ENCODE assay signal across 9 mouse cellular contexts in genomic region chr8:71470146-71470912, GRCm38 (mm10). TPM values are rescaled to one million over a fixed set of nuclear protein-coding genes. Genes with fewer than 3 reads are reported as not detected.
A peak's percentile ranks its signal among the peaks of the same experiment; 100 is the strongest.
DNase-seq lines count a peak whose midpoint lies in the region; ATAC-seq and TF ChIP-seq lines count a peak whose summit lies in the region.
"Had no signal": no experiment of that assay in that cellular context is flagged by ENCODE, and none has a peak within 500 bp of the region (broad histone marks: within the 10 kb centered on the region; RNA-seq: fewer than 3 reads in every experiment).

No protein-coding gene starts in this region.

- H3K27ac ChIP-seq in heart, embryonic 13.5 days (replicated peaks), result no peak overlapping the region
- no peak overlapping the region for H3K27ac ChIP-seq in bone marrow macrophage, adult 2 months (ENCODE audit: insufficient read depth, low read depth, low read length)
- no peak overlapping the region for H3K27ac ChIP-seq in hindbrain, embryonic 10.5 days
- 0 out of 2 replicates have a peak overlapping the region, but pooled peaks have one; percentile 89 for H3K27ac ChIP-seq in midbrain, embryonic 13.5 days

- peak overlapping the region; percentile 69 for H3K4me3 ChIP-seq in heart, embryonic 13.5 days
- peak overlapping the region; percentile 70 for H3K4me3 ChIP-seq in bone marrow macrophage, adult 2 months (ENCODE audit: insufficient read depth, low read length)
- H3K4me3 ChIP-seq in hindbrain, embryonic 10.5 days, result peak overlapping the region; percentile 96
- H3K4me3 ChIP-seq in midbrain, embryonic 13.5 days (replicated peaks), result peak overlapping the region; percentile 79

- intact Hi-C loops in heart, postnatal 10 days (cut with DNase I), result no loop called here

- H3K27me3 ChIP-seq in heart, embryonic 13.5 days (replicated peaks), result no peaks in the 10 kb centered on the region
- no peaks in the 10 kb centered on the region for H3K27me3 ChIP-seq in hindbrain, embryonic 10.5 days (ENCODE audit: insufficient read depth, poor library complexity, severe bottlenecking)
- no peaks in the 10 kb centered on the region for H3K27me3 ChIP-seq in midbrain, embryonic 13.5 days
- H3K27me3 ChIP-seq: Patski had no signal

- peak overlapping the region; percentile 86 for H3K9ac ChIP-seq in heart, embryonic 13.5 days
- peak overlapping the region; percentile 75 for H3K9ac ChIP-seq in midbrain, embryonic 13.5 days (replicated peaks)

- DNase-seq in heart, postnatal 10 days, result no peak
- DNase-seq in hindbrain, embryonic 10.5 days (ENCODE audit: low spot score), result no peak
- no peak for DNase-seq in frontal cortex, postnatal 14 days (ENCODE audit: low spot score in 2 of 2)
- no peak for DNase-seq in thymus, adult 18-20 months

- TF ChIP-seq CTCF in bone marrow macrophage, adult 2 months (IDR thresholded peaks at IDR 0.05; ENCODE audit: low read depth, low read length), result no peak

- H3K36me3 ChIP-seq in heart, embryonic 13.5 days, result peaks cover 61% of the 10 kb centered on the region
- peaks cover 65% of the 10 kb centered on the region for H3K36me3 ChIP-seq in hindbrain, embryonic 10.5 days
- peaks cover 50% of the 10 kb centered on the region for H3K36me3 ChIP-seq in midbrain, embryonic 13.5 days

- peak overlapping the region; percentile 93 for H3K4me2 ChIP-seq in heart, embryonic 13.5 days
- H3K4me2 ChIP-seq in midbrain, embryonic 13.5 days (replicated peaks), result peak overlapping the region; percentile 83

- ATAC-seq in heart, embryonic 13.5 days (ENCODE audit: extremely low read depth, insufficient number of reproducible peaks, low FRiP score, low TSS enrichment), result no peak
- ATAC-seq in midbrain, embryonic 13.5 days, result no peak
- no peak for ATAC-seq in monocyte, adult 5-6 weeks (replicated peaks; ENCODE audit: insufficient number of reproducible peaks, low FRiP score, low TSS enrichment, poor library complexity, severe bottlenecking)
- ATAC-seq: Patski had no signal

- peaks cover 26% of the 10 kb centered on the region for H3K4me1 ChIP-seq in heart, embryonic 13.5 days
- H3K4me1 ChIP-seq in bone marrow macrophage, adult 2 months (ENCODE audit: control insufficient read depth, insufficient read depth, low read length), result peaks cover 13% of the 10 kb centered on the region
- H3K4me1 ChIP-seq in hindbrain, embryonic 10.5 days (replicated peaks), result peaks cover 35% of the 10 kb centered on the region
- H3K4me1 ChIP-seq in midbrain, embryonic 13.5 days (replicated peaks), result peaks cover 28% of the 10 kb centered on the region

- no peak for TF ChIP-seq POLR2A in bone marrow macrophage, adult 2 months (IDR thresholded peaks at IDR 0.05; ENCODE audit: borderline replicate concordance, low read depth, low read length)

- H3K9me3 ChIP-seq in heart, embryonic 13.5 days, result no peaks in the 10 kb centered on the region
- H3K9me3 ChIP-seq in hindbrain, embryonic 10.5 days, result no peaks in the 10 kb centered on the region
- H3K9me3 ChIP-seq in midbrain, embryonic 13.5 days, result no peaks in the 10 kb centered on the region

- 81% methylated on average over 3 of the region's 3 CpGs for WGBS in heart, embryonic 13.5 days
- WGBS in hindbrain, embryonic 10.5 days, result 89% methylated on average over 3 of the region's 3 CpGs
- 84% methylated on average over 3 of the region's 3 CpGs for WGBS in midbrain, embryonic 13.5 days

RNA-seq across cellular contexts. Expression of gene Dda1, which starts 1.3 kb away (rescaled TPM):
- polyA plus RNA-seq in heart, embryonic 13.5 days (2015; fragmentation: Nextera tagmentation; extraction: Ambion mirVana), result 75.6 and 87.1 TPM in 2 replicates
- total RNA-seq in heart, postnatal 10 days (2021), result 10 to 100 TPM; 37.8 to 39.1 TPM
- 42.3 and 45.5 TPM in 2 replicates for polyA plus RNA-seq in bone marrow macrophage, adult 2 months (2012; ENCODE audit: insufficient read depth, insufficient read length, missing spikeins)
- polyA plus RNA-seq in hindbrain, embryonic 10.5 days (2016; fragmentation: Nextera tagmentation; extraction: Ambion mirVana), result 147 and 169 TPM in 2 replicates
- 197 TPM in 2 replicates for polyA plus RNA-seq in midbrain, embryonic 13.5 days (2015; fragmentation: Nextera tagmentation; extraction: Ambion mirVana)
- total RNA-seq in monocyte, adult 5-6 weeks (2017), result 33.6 to 53.8 TPM (median 42.4 TPM) in 3 replicates

RNA-seq across cellular contexts. Expression of gene Mrpl34, which starts 5.6 kb away (rescaled TPM):
- 165 and 186 TPM in 2 replicates for polyA plus RNA-seq in heart, embryonic 13.5 days (2015; fragmentation: Nextera tagmentation; extraction: Ambion mirVana)
- total RNA-seq in heart, postnatal 10 days (2021), result 100 to 1,000 TPM; 103 to 116 TPM
- polyA plus RNA-seq in bone marrow macrophage, adult 2 months (2012; ENCODE audit: insufficient read depth, insufficient read length, missing spikeins), result 59.5 and 62.9 TPM in 2 replicates
- 221 and 249 TPM in 2 replicates for polyA plus RNA-seq in hindbrain, embryonic 10.5 days (2016; fragmentation: Nextera tagmentation; extraction: Ambion mirVana)
- 242 TPM in 2 replicates for polyA plus RNA-seq in midbrain, embryonic 13.5 days (2015; fragmentation: Nextera tagmentation; extraction: Ambion mirVana)
- 5.7 to 17.9 TPM (median 13.7 TPM) in 3 replicates for total RNA-seq in monocyte, adult 5-6 weeks (2017)

RNA-seq across cellular contexts. Expression of gene Abhd8, which starts 6.9 kb away (rescaled TPM):
- polyA plus RNA-seq in heart, embryonic 13.5 days (2015; fragmentation: Nextera tagmentation; extraction: Ambion mirVana), result 33.0 and 35.5 TPM in 2 replicates
- 10 to 100 TPM; 31.7 to 34.6 TPM for total RNA-seq in heart, postnatal 10 days (2021)
- 12.0 and 13.3 TPM in 2 replicates for polyA plus RNA-seq in bone marrow macrophage, adult 2 months (2012; ENCODE audit: insufficient read depth, insufficient read length, missing spikeins)
- polyA plus RNA-seq in hindbrain, embryonic 10.5 days (2016; fragmentation: Nextera tagmentation; extraction: Ambion mirVana), result 76.3 and 88.4 TPM in 2 replicates
- 114 and 133 TPM in 2 replicates for polyA plus RNA-seq in midbrain, embryonic 13.5 days (2015; fragmentation: Nextera tagmentation; extraction: Ambion mirVana)
- total RNA-seq in monocyte, adult 5-6 weeks (2017), result 2.2 to 12.0 TPM (median 8.3 TPM) in 3 replicates

RNA-seq across cellular contexts. Expression of gene Ano8, which starts 15.4 kb away (rescaled TPM):
- 0.63 and 0.78 TPM in 2 replicates for polyA plus RNA-seq in heart, embryonic 13.5 days (2015; fragmentation: Nextera tagmentation; extraction: Ambion mirVana)
- total RNA-seq in heart, postnatal 10 days (2021), result 10 to 100 TPM; 14.6 to 15.3 TPM
- polyA plus RNA-seq in bone marrow macrophage, adult 2 months (2012; ENCODE audit: insufficient read depth, insufficient read length, missing spikeins), result 10.0 and 10.2 TPM in 2 replicates
- 3.3 and 6.8 TPM in 2 replicates for polyA plus RNA-seq in hindbrain, embryonic 10.5 days (2016; fragmentation: Nextera tagmentation; extraction: Ambion mirVana)
- polyA plus RNA-seq in midbrain, embryonic 13.5 days (2015; fragmentation: Nextera tagmentation; extraction: Ambion mirVana), result 5.3 and 9.3 TPM in 2 replicates
- total RNA-seq in monocyte, adult 5-6 weeks (2017), result 4.7 to 11.0 TPM (median 8.5 TPM) in 3 replicates

RNA-seq across cellular contexts. Expression of gene Gtpbp3, which starts 17.6 kb away (rescaled TPM):
- 11.6 and 12.6 TPM in 2 replicates for polyA plus RNA-seq in heart, embryonic 13.5 days (2015; fragmentation: Nextera tagmentation; extraction: Ambion mirVana)
- 10 to 100 TPM; 19.7 to 22.1 TPM for total RNA-seq in heart, postnatal 10 days (2021)
- 11.0 and 11.1 TPM in 2 replicates for polyA plus RNA-seq in bone marrow macrophage, adult 2 months (2012; ENCODE audit: insufficient read depth, insufficient read length, missing spikeins)
- 18.2 and 22.5 TPM in 2 replicates for polyA plus RNA-seq in hindbrain, embryonic 10.5 days (2016; fragmentation: Nextera tagmentation; extraction: Ambion mirVana)
- 11.6 and 13.2 TPM in 2 replicates for polyA plus RNA-seq in midbrain, embryonic 13.5 days (2015; fragmentation: Nextera tagmentation; extraction: Ambion mirVana)
- total RNA-seq in monocyte, adult 5-6 weeks (2017), result 16.0 to 22.2 TPM (median 16.4 TPM) in 3 replicates
